Mouse (Mus musculus): ENCODE data around the gene Pakap. TPM values are rescaled to one million over a fixed set of nuclear protein-coding genes. Genes with fewer than 3 reads are reported as not detected.

The Pakap gene
- polyA plus RNA-seq, 1 experiment from 2014 or later, result 5.1 TPM

- ATAC-seq (replicated peaks; ENCODE audit: low FRiP score) (no peak), DNase-seq (ENCODE audit: low spot score) (no peak)
- Histone ChIP-seq H3K9ac (ENCODE audit: low read depth, low read length) (no peak overlapping the region), H3K27me3 (replicated peaks; ENCODE audit: control insufficient read depth, insufficient read depth, low read length) (no peaks in the 10 kb centered on the region), H3K27ac (ENCODE audit: low read depth, low read length) (no peak overlapping the region), H3K4me1 (replicated peaks; ENCODE audit: control insufficient read depth, insufficient read depth, low read length) (no peaks in the 10 kb centered on the region), H3K36me3 (ENCODE audit: control insufficient read depth, insufficient read depth, low read length) (no peaks in the 10 kb centered on the region), H3K4me3 (ENCODE audit: low read depth, low read length) (no peak overlapping the region), H3K4me2 (no peak overlapping the region), H3K9me3 (ENCODE audit: control insufficient read depth, low read length) (no peaks in the 10 kb centered on the region)
- WGBS, result 62% methylated on average over 4 of the region's 4 CpGs
These were observed 197.8 kb downstream of the Pakap start for GRCm38 (mm10) chr4:57765806-57766205.

DNA sequence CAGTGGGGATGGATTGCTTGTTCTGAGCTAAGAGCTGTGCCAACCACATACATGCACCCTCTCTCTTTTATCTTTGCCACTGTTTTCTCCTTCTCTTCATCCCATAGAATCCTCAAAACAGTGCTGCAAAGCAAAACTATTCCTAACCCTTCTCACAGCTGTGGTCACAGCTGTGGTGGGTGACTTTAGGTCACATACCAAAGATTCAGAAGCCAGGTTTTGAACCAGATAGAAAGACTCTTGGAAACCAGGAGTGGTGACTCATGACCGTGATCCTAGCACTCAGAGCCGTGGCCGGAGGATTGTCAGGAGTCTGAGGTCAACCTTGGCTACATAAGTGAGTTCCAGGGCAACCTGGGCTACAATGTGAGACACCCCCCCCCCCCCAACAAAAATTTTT is 201.0 kb downstream of the Pakap start:
- Histone ChIP-seq H3K4me3 (ENCODE audit: low read depth, low read length) (no peak overlapping the region), H3K4me2 (no peak overlapping the region), H3K27ac (ENCODE audit: low read depth, low read length) (no peak overlapping the region), H3K4me1 (replicated peaks; ENCODE audit: control insufficient read depth, insufficient read depth, low read length) (no peaks in the 10 kb centered on the region), H3K9me3 (ENCODE audit: control insufficient read depth, low read length) (no peaks in the 10 kb centered on the region), H3K36me3 (ENCODE audit: control insufficient read depth, insufficient read depth, low read length) (no peaks in the 10 kb centered on the region), H3K9ac (ENCODE audit: low read depth, low read length) (no peak overlapping the region), H3K27me3 (replicated peaks; ENCODE audit: control insufficient read depth, insufficient read depth, low read length) (no peaks in the 10 kb centered on the region)
- WGBS, result 78% methylated on average over 3 of the region's 3 CpGs
- ATAC-seq (replicated peaks; ENCODE audit: low FRiP score) (no peak), DNase-seq (ENCODE audit: low spot score) (no peak)

- H3K9ac ChIP-seq (ENCODE audit: low read depth, low read length), result no peak overlapping the region
- DNase-seq (ENCODE audit: low spot score) (no peak), ATAC-seq (replicated peaks; ENCODE audit: low FRiP score) (no peak)
- H3K4me1 ChIP-seq (replicated peaks; ENCODE audit: control insufficient read depth, insufficient read depth, low read length), result no peaks in the 10 kb centered on the region
- no peak overlapping the region for H3K4me3 ChIP-seq (ENCODE audit: low read depth, low read length)
- 81% methylated on average over 4 of the region's 4 CpGs for WGBS
- H3K9me3 ChIP-seq (ENCODE audit: control insufficient read depth, low read length), result no peaks in the 10 kb centered on the region
- no peak overlapping the region for H3K4me2 ChIP-seq
- no peaks in the 10 kb centered on the region for H3K36me3 ChIP-seq (ENCODE audit: control insufficient read depth, insufficient read depth, low read length)
- H3K27me3 ChIP-seq (replicated peaks; ENCODE audit: control insufficient read depth, insufficient read depth, low read length), result no peaks in the 10 kb centered on the region
- H3K27ac ChIP-seq (ENCODE audit: low read depth, low read length), result no peak overlapping the region
These were observed 202.3 kb downstream of the Pakap start for GRCm38 (mm10) chr4:57770185-57770823.

- Histone ChIP-seq H3K9me3 (ENCODE audit: control insufficient read depth, low read length) (no peaks in the 10 kb centered on the region), H3K27ac (ENCODE audit: low read depth, low read length) (no peak overlapping the region), H3K27me3 (replicated peaks; ENCODE audit: control insufficient read depth, insufficient read depth, low read length) (no peaks in the 10 kb centered on the region), H3K4me3 (ENCODE audit: low read depth, low read length) (no peak overlapping the region), H3K4me2 (no peak overlapping the region), H3K9ac (ENCODE audit: low read depth, low read length) (no peak overlapping the region), H3K36me3 (ENCODE audit: control insufficient read depth, insufficient read depth, low read length) (no peaks in the 10 kb centered on the region), H3K4me1 (replicated peaks; ENCODE audit: control insufficient read depth, insufficient read depth, low read length) (no peaks in the 10 kb centered on the region)
- ATAC-seq (replicated peaks; ENCODE audit: low FRiP score) (no peak), DNase-seq (ENCODE audit: low spot score) (no peak)
- 87% methylated on average over 2 of the region's 2 CpGs for WGBS
These were observed 203.7 kb downstream of the Pakap start for GRCm38 (mm10) chr4:57771558-57772219.

GRCm38 (mm10) chr4:57772851-57773510 is 205.0 kb downstream of the Pakap start:
- Histone ChIP-seq H3K36me3 (ENCODE audit: control insufficient read depth, insufficient read depth, low read length) (no peaks in the 10 kb centered on the region), H3K4me2 (no peak overlapping the region), H3K9me3 (ENCODE audit: control insufficient read depth, low read length) (no peaks in the 10 kb centered on the region), H3K27ac (ENCODE audit: low read depth, low read length) (no peak overlapping the region), H3K27me3 (replicated peaks; ENCODE audit: control insufficient read depth, insufficient read depth, low read length) (no peaks in the 10 kb centered on the region), H3K4me3 (ENCODE audit: low read depth, low read length) (no peak overlapping the region), H3K4me1 (replicated peaks; ENCODE audit: control insufficient read depth, insufficient read depth, low read length) (no peaks in the 10 kb centered on the region), H3K9ac (ENCODE audit: low read depth, low read length) (no peak overlapping the region)
- ATAC-seq (replicated peaks; ENCODE audit: low FRiP score), result peak; percentile 29
- 20% methylated on average over 11 of the region's 11 CpGs for WGBS
- no peak for DNase-seq (ENCODE audit: low spot score)

DNA sequence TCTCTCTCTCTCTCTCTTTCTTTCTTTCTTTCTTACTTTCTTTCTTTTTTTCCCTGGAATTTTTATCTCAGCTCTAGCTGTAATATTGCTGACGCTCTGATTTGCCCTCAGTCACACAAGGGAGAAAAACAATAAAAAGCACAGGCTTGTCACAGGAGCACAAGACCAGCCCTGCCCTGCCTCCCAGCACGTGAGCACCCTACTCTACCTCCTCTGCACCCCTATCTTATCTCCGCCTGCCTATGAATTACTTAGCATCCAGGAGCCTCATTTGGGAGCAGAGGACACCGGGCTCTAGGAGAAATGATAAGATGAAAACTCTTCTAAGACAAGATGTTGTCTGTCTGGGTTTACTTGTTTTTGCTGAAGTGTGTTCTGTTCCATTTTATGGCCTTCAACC is 206.5 kb downstream of the Pakap start:
- Histone ChIP-seq H3K4me1 (replicated peaks; ENCODE audit: control insufficient read depth, insufficient read depth, low read length) (no peaks in the 10 kb centered on the region), H3K9ac (ENCODE audit: low read depth, low read length) (no peak overlapping the region), H3K27me3 (replicated peaks; ENCODE audit: control insufficient read depth, insufficient read depth, low read length) (no peaks in the 10 kb centered on the region), H3K27ac (ENCODE audit: low read depth, low read length) (no peak overlapping the region), H3K4me3 (ENCODE audit: low read depth, low read length) (no peak overlapping the region), H3K36me3 (ENCODE audit: control insufficient read depth, insufficient read depth, low read length) (no peaks in the 10 kb centered on the region), H3K9me3 (ENCODE audit: control insufficient read depth, low read length) (no peaks in the 10 kb centered on the region), H3K4me2 (no peak overlapping the region)
- DNase-seq (ENCODE audit: low spot score), result no peak
- no peak; the same call in 1 of the 2 replicates for ATAC-seq (replicated peaks; ENCODE audit: low FRiP score)
- 36% methylated on average over 4 of the region's 4 CpGs for WGBS

DNA sequence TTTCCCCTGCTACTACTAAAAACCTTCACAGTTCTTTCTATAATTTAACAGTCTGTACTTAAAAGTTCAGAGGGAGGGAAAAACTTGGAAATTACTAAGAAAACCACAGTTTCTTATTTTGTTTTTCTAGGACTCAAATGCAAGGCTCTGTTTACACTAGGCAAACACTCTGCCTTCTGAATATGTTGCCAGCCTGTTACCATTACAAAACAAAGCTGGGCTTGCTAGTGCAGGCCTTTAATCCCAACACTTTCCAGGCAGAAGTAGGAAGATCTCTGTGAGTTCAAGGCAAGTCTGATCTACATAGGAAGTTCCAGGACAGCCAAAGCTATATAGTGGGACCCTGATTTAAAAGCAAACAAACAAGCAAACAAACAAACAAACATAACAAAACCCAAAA is 207.6 kb downstream of the Pakap start:
- H3K36me3 ChIP-seq (ENCODE audit: control insufficient read depth, insufficient read depth, low read length), result no peaks in the 10 kb centered on the region
- no peak overlapping the region for H3K4me3 ChIP-seq (ENCODE audit: low read depth, low read length)
- H3K4me1 ChIP-seq (replicated peaks; ENCODE audit: control insufficient read depth, insufficient read depth, low read length), result no peaks in the 10 kb centered on the region
- H3K4me2 ChIP-seq, result no peak overlapping the region
- H3K27ac ChIP-seq (ENCODE audit: low read depth, low read length), result no peak overlapping the region
- peaks cover 3% of the 10 kb centered on the region; the same call in 1 of the 2 replicates for H3K27me3 ChIP-seq (replicated peaks; ENCODE audit: control insufficient read depth, insufficient read depth, low read length)
- ATAC-seq (replicated peaks; ENCODE audit: low FRiP score) (no peak), DNase-seq (ENCODE audit: low spot score) (no peak)
- no peaks in the 10 kb centered on the region for H3K9me3 ChIP-seq (ENCODE audit: control insufficient read depth, low read length)
- no peak overlapping the region for H3K9ac ChIP-seq (ENCODE audit: low read depth, low read length)

DNA sequence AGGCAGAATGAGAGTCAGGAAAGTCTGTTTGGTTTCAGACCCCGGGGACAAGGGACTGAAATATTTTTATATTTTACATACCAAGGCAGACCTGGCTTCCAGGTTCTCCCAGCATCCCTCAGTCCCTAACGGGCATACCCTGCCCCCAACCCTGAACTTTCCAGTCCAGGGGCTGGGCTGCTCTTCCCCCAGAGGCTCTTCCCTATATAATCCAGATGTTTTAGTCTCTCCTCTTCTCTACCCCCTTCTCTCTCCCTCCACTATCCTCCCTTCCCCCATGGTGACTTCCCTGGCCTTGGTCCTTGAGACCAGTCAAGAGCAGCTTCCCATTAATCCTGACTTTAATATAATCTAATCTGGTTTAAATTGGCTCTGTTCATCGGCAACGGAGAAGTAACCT is 212.4 kb downstream of the Pakap start:
- Histone ChIP-seq H3K9me3 (ENCODE audit: control insufficient read depth, low read length) (no peaks in the 10 kb centered on the region), H3K27me3 (replicated peaks; ENCODE audit: control insufficient read depth, insufficient read depth, low read length) (peaks cover 36% of the 10 kb centered on the region), H3K4me1 (replicated peaks; ENCODE audit: control insufficient read depth, insufficient read depth, low read length) (peaks cover 5% of the 10 kb centered on the region), H3K4me2 (no peak overlapping the region), H3K4me3 (ENCODE audit: low read depth, low read length) (no peak overlapping the region), H3K9ac (ENCODE audit: low read depth, low read length) (no peak overlapping the region), H3K36me3 (ENCODE audit: control insufficient read depth, insufficient read depth, low read length) (no peaks in the 10 kb centered on the region), H3K27ac (ENCODE audit: low read depth, low read length) (no peak overlapping the region)
- ATAC-seq (replicated peaks; ENCODE audit: low FRiP score) (no peak), DNase-seq (ENCODE audit: low spot score) (no peak)
- WGBS, result 28% methylated on average over 4 of the region's 4 CpGs
